Mouse (Mus musculus): ENCODE data around the gene Tnfrsf18. TPM values are rescaled to one million over a fixed set of nuclear protein-coding genes. Genes with fewer than 3 reads are reported as not detected.
A peak's percentile ranks its signal among the peaks of the same experiment; 100 is the strongest.

Gene Tnfrsf18
- polyA plus RNA-seq, 1 experiment from 2014 or later, result 1.6 TPM

DNA sequence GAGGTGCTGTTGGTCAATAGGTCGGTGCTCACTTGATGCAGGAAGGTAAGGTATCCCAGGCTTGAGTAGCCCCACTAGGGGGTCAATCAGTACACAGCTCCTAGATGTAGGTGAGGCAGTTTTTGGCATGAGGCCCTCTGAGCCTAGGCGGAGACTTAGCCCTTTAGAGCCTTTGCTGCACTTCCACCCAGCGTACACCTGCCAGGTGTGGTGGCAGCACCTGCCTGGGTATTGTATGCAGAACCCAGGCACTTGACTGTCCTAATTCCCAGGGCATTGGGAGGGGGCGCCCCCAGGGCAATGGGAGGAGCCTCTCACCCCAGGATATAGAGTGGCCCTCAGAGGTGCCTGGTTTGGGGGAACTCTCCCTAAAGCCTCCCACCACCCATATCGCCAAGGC lies 29.2 kb downstream of the Tnfrsf18 start:
- Histone ChIP-seq H3K4me1 (ENCODE audit: insufficient read depth, low read depth, low read length) (no peaks in the 10 kb centered on the region), H3K27ac (ENCODE audit: low read length) (no peak overlapping the region), H3K9me3 (ENCODE audit: low read length) (no peaks in the 10 kb centered on the region), H3K36me3 (ENCODE audit: insufficient read depth, low read length) (no peaks in the 10 kb centered on the region), H3K27me3 (replicated peaks; ENCODE audit: insufficient read depth, low read length) (no peaks in the 10 kb centered on the region), H3K4me3 (ENCODE audit: low read depth, low read length) (no peak overlapping the region), H3K4me2 (replicated peaks; ENCODE audit: low read depth, low read length) (no peak overlapping the region), H3K9ac (replicated peaks; ENCODE audit: low read depth) (no peak overlapping the region)
- DNase-seq (ENCODE audit: low spot score), result no peak
- TF ChIP-seq EP300 (IDR thresholded peaks at IDR 0.05) (no peak), CTCF (IDR thresholded peaks at IDR 0.05) (peak; percentile 29; the same call in 1 of the 2 replicates)
- 75% methylated on average over 5 of the region's 5 CpGs for WGBS
- ATAC-seq, result no peak

DNA sequence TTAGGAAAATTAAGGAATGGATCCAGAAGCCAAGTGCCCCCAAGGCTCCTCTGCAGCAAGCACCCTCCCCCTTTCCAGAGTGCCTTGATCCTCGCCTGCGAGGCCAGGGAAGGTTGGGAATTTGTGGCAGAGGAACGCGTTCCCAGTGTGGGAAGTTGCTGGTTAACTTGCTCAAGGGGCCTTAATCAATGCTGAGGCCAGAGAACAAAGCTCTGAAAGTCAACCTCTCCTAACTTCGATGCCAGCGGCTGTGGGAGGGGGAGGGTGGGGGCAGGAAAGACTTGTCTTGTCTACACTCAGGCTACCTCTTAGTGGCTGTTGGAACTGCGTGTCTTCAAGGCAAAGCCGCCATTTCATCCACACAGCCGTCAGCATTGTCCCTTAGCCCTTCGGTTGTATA lies 31.7 kb downstream of the Tnfrsf18 start:
- H3K4me1 ChIP-seq (ENCODE audit: insufficient read depth, low read depth, low read length), result no peaks in the 10 kb centered on the region
- WGBS, result 42% methylated on average over 10 of the region's 10 CpGs
- no peak overlapping the region for H3K9ac ChIP-seq (replicated peaks; ENCODE audit: low read depth)
- DNase-seq (ENCODE audit: low spot score), result no peak
- H3K36me3 ChIP-seq (ENCODE audit: insufficient read depth, low read length), result no peaks in the 10 kb centered on the region
- TF ChIP-seq EP300 (IDR thresholded peaks at IDR 0.05) (no peak), CTCF (IDR thresholded peaks at IDR 0.05) (no peak)
- H3K27me3 ChIP-seq (replicated peaks; ENCODE audit: insufficient read depth, low read length), result no peaks in the 10 kb centered on the region
- H3K9me3 ChIP-seq (ENCODE audit: low read length), result no peaks in the 10 kb centered on the region
- no peak for ATAC-seq
- H3K4me3 ChIP-seq (ENCODE audit: low read depth, low read length), result peak overlapping the region; percentile 43
- H3K27ac ChIP-seq (ENCODE audit: low read length), result peak overlapping the region; percentile 38; the same call in 1 of the 2 replicates
- H3K4me2 ChIP-seq (replicated peaks; ENCODE audit: low read depth, low read length), result peak overlapping the region; percentile 56

DNA sequence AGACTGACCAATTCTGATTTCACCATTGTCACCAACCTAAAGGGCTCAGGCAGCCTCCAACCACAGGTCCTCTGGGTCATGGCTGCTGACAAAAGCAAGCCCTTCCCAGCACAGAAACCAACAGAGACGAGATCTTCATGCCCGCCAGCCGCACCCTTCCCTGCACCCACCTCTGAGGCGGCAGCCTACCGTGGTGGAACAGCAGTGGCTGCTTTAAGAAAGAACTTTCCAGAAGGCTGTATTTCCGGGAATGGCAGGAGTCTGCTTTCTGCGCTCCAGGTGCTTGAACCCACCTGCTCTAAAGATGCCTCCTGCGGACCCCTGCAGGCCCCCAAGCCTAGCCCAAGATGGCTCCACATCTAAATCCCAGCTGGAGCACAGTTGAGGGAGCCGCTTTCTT lies 32.9 kb downstream of the Tnfrsf18 start:
- Histone ChIP-seq H3K27ac (ENCODE audit: low read length) (peak overlapping the region; percentile 97), H3K9ac (replicated peaks; ENCODE audit: low read depth) (peak overlapping the region; percentile 51), H3K4me2 (replicated peaks; ENCODE audit: low read depth, low read length) (peak overlapping the region; percentile 56), H3K36me3 (ENCODE audit: insufficient read depth, low read length) (no peaks in the 10 kb centered on the region), H3K4me3 (ENCODE audit: low read depth, low read length) (peak overlapping the region; percentile 43), H3K27me3 (replicated peaks; ENCODE audit: insufficient read depth, low read length) (no peaks in the 10 kb centered on the region), H3K9me3 (ENCODE audit: low read length) (no peaks in the 10 kb centered on the region), H3K4me1 (ENCODE audit: insufficient read depth, low read depth, low read length) (no peaks in the 10 kb centered on the region)
- no peak for ATAC-seq
- DNase-seq (ENCODE audit: low spot score), result no peak
- TF ChIP-seq EP300 (IDR thresholded peaks at IDR 0.05) (no peak), CTCF (IDR thresholded peaks at IDR 0.05) (no peak)
- 55% methylated on average over 9 of the region's 9 CpGs for WGBS

DNA sequence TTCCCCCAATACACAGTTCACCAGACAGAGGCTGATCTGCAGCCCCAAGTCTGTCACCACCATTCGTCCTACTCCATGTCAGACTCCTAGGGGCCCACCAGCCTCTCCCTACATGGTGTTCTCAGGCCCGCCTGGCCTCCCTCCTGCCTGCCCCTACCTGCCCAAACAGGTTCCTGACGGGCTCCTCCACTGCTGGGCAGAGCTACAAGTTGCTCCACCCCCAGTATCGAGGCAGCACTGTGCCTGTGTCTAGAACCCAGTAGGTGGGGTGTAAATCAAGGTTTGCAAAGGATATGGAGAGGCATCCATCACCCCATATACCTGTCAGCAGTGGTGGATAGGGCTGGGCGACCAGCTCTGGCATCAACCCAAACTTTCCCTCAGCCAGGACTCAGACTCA lies 33.3 kb downstream of the Tnfrsf18 start, which contains the start of gene Ttll10:
Gene Ttll10 (minus strand): TSS at position 154 of the 400 bp plus-strand sequence.
- peak within 1 kb of the TSS; percentile 97 for H3K27ac ChIP-seq (ENCODE audit: low read length)
- no peaks in the 10 kb centered on the region for H3K27me3 ChIP-seq (replicated peaks; ENCODE audit: insufficient read depth, low read length)
- peak within 1 kb of the TSS; percentile 51 for H3K9ac ChIP-seq (replicated peaks; ENCODE audit: low read depth)
- no peaks in the 10 kb centered on the region for H3K9me3 ChIP-seq (ENCODE audit: low read length)
- TF ChIP-seq CTCF (IDR thresholded peaks at IDR 0.05), result peak; percentile 16
- TF ChIP-seq EP300 (IDR thresholded peaks at IDR 0.05), result no peak
- H3K36me3 ChIP-seq (ENCODE audit: insufficient read depth, low read length), result no peaks in the 10 kb centered on the region
- DNase-seq (ENCODE audit: low spot score) (peak; percentile 86), ATAC-seq (peak; percentile 89)
- H3K4me2 ChIP-seq (replicated peaks; ENCODE audit: low read depth, low read length), result peak within 1 kb of the TSS; percentile 56
- 15% methylated on average over 5 of the region's 5 CpGs for WGBS
- peak within 1 kb of the TSS; percentile 43 for H3K4me3 ChIP-seq (ENCODE audit: low read depth, low read length)
- H3K4me1 ChIP-seq (ENCODE audit: insufficient read depth, low read depth, low read length), result no peaks in the 10 kb centered on the region; the same call in 1 of the 2 replicates

DNA sequence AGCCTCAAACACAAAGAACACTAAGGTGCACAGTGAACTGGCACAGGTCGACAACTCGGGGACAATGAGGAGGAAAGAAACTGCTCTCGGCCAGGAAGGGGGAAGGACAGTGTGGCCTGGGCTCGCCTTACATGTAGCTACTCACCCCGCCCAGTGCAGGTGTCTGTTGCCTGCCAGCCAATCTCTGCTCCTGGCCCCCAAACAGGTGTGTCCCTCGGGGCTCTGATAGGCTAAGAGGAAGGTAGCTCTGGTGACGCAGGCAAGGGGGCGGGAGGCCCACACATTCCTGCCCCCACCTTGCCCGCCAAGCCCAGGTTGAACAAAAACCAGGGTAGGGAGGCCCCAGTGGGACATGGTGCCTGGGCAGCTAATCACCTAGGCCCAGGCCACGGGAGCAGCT lies 33.7 kb downstream of the Tnfrsf18 start:
- peak; percentile 97 for ATAC-seq
- no peaks in the 10 kb centered on the region for H3K27me3 ChIP-seq (replicated peaks; ENCODE audit: insufficient read depth, low read length)
- 26% methylated on average over 10 of the region's 10 CpGs for WGBS

DNA sequence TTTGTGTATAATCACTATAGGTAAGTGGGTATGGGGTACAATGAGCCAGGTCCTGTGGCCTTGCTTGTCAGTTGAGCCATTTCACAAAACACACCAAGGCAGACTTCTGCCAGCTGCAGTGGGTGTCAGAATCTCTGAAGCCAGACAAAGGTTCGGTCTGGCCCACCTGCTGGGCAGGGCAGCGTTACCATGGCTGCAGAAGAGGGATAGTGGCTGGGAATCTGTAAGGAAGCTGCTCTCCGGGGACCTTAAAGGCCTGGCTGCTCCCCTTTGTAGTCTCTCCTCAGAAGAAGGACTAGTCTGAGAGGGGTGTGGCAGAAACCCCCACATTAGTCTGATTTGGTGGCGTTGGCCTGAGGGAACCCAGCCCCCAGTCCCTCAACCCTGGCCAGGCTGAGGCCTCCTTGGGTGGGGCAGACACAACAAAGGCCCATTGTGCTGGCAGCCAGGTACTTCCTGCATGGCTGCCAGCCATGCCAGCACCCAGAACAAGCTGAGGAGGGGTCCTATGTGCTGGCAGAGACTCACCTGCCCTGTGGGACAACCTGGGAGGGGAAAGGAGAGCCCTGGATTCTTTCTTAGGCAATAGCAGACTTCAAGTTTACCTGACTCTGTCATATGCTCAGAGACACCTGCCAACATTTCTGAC lies 38.0 kb downstream of the Tnfrsf18 start:
- no peaks in the 10 kb centered on the region for H3K9me3 ChIP-seq (ENCODE audit: low read length)
- peaks cover 6% of the 10 kb centered on the region; the same call in 1 of the 2 replicates for H3K4me1 ChIP-seq (ENCODE audit: insufficient read depth, low read depth, low read length)
- H3K27me3 ChIP-seq (replicated peaks; ENCODE audit: insufficient read depth, low read length), result no peaks in the 10 kb centered on the region
- ATAC-seq, result no peak
- no peak overlapping the region for H3K4me2 ChIP-seq (replicated peaks; ENCODE audit: low read depth, low read length)
- WGBS, result 9% methylated on average over 4 of the region's 4 CpGs
- 0 out of 2 replicates have a peak overlapping the region, but pooled peaks have one; percentile 9 for H3K27ac ChIP-seq (ENCODE audit: low read length)
- DNase-seq (ENCODE audit: low spot score), result no peak
- H3K36me3 ChIP-seq (ENCODE audit: insufficient read depth, low read length), result no peaks in the 10 kb centered on the region
- no peak for TF ChIP-seq CTCF (IDR thresholded peaks at IDR 0.05)
- TF ChIP-seq EP300 (IDR thresholded peaks at IDR 0.05), result no peak
- no peak overlapping the region for H3K9ac ChIP-seq (replicated peaks; ENCODE audit: low read depth)
- no peak overlapping the region for H3K4me3 ChIP-seq (ENCODE audit: low read depth, low read length)

More for the DNA sequence above, 33.7 kb downstream of the Tnfrsf18 start:
- no peak for TF ChIP-seq CTCF (IDR thresholded peaks at IDR 0.05)
- TF ChIP-seq EP300 (IDR thresholded peaks at IDR 0.05), result peak; percentile 64
- Histone ChIP-seq H3K4me3 (ENCODE audit: low read depth, low read length) (peak overlapping the region; percentile 43), H3K9me3 (ENCODE audit: low read length) (no peaks in the 10 kb centered on the region), H3K27ac (ENCODE audit: low read length) (peak overlapping the region; percentile 97), H3K4me1 (ENCODE audit: insufficient read depth, low read depth, low read length) (no peaks in the 10 kb centered on the region; the same call in 1 of the 2 replicates), H3K9ac (replicated peaks; ENCODE audit: low read depth) (peak overlapping the region; percentile 51), H3K36me3 (ENCODE audit: insufficient read depth, low read length) (no peaks in the 10 kb centered on the region), H3K4me2 (replicated peaks; ENCODE audit: low read depth, low read length) (peak overlapping the region; percentile 56)
- DNase-seq (ENCODE audit: low spot score), result peak; percentile 95

Measured in lung, postnatal 0 days (tissue).